Mouse (Mus musculus): ENCODE measurements around the gene Gm7168. TPM values are rescaled to one million over a fixed set of nuclear protein-coding genes. Genes with fewer than 3 reads are reported as not detected.
"Not testable (repeated sequence)": the region's sequence is repeated elsewhere in the genome, so short reads cannot be mapped to it uniquely, and the experiment has no call there.

The Gm7168 gene
- not detected for total RNA-seq (2021)
- long read RNA-seq, experiment 1, result 0 reads
- long read RNA-seq, experiment 2, result 0 reads

DNA sequence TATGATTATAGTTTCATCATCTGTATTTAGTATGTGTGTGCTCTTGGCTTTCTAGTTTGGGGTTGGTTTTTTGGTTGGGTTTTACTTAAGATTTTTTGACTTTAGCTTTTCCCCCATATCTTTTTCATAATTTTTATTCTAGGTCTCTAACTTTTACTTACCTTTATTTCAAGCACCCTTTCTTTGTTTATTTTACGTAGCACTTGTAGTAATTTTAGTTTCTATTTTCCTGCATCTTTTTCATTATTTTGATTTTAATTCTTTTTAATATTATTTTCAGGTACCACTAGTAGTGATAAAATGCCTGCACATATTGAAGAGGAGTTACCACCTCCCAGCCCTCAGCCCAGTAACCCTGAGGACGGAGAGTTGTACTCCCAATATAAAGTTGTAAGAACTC lies at the start of gene Gm7168:
Gene Gm7168 (plus strand): TSS at position 301 of the 400 bp plus-strand sequence.
- DNase-seq (ENCODE audit: low spot score in 2 of 2), result not testable (repeated sequence)

DNA sequence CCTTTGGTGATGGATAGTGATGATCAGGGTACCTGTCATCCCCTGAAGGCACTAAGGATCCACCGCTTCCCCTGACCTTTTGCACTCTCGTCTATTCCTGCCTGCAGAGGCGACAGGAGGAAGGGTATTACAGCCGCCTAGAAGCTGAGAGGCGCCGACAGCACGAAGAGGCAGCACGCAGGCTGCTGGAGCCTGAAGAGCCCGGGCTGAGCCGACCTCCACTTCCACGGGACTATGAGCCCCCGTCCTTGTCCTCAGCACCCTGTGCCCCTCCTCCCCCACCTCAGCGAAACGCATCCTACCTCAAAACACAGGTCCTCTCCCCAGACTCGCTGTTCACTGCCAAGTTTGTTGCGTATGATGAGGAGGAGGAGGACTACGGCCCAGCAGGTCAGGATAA lies 49.3 kb upstream of the Gm7168 start:
- DNase-seq (ENCODE audit: low spot score in 2 of 2), result no peak

- DNase-seq (ENCODE audit: low spot score in 2 of 2), result no peak
Observed at GRCm38 (mm10) chr17:13899241-13899640, 48.9 kb upstream of the Gm7168 start.

GRCm38 (mm10) chr17:13903793-13904192 lies 44.4 kb upstream of the Gm7168 start:
- no peak for DNase-seq (ENCODE audit: low spot score in 2 of 2)

DNA sequence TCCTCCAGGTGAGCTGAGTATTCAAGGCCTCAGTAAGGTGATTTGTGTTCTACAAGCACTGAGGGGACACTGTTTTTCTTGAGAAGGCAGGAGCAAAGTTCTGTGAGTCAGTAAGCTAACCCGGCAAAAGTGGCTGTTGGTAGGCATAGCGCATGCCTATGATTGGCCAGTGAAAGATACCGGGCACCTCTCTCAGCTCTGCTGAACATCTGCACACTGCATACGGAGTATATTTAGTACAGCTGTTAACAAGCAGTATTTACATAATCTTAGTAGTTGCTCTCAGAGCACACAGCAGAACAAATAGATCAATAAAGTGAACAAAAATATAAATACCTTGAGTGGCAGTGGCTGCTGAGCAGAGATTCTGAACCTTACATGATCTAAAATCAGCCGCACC lies 41.1 kb upstream of the Gm7168 start:
- DNase-seq (ENCODE audit: low spot score in 2 of 2), result no peak

- no peak for DNase-seq (ENCODE audit: low spot score in 2 of 2)
Observed at GRCm38 (mm10) chr17:13907681-13908080, 40.5 kb upstream of the Gm7168 start.

GRCm38 (mm10) chr17:13913951-13914350 lies 34.2 kb upstream of the Gm7168 start:
- no peak for DNase-seq (ENCODE audit: low spot score in 2 of 2)

GRCm38 (mm10) chr17:13914531-13914930 lies 33.6 kb upstream of the Gm7168 start:
- no peak for DNase-seq (ENCODE audit: low spot score in 2 of 2)

- no peak for DNase-seq (ENCODE audit: low spot score in 2 of 2)
Observed at GRCm38 (mm10) chr17:13920771-13921170, 27.4 kb upstream of the Gm7168 start.

DNA sequence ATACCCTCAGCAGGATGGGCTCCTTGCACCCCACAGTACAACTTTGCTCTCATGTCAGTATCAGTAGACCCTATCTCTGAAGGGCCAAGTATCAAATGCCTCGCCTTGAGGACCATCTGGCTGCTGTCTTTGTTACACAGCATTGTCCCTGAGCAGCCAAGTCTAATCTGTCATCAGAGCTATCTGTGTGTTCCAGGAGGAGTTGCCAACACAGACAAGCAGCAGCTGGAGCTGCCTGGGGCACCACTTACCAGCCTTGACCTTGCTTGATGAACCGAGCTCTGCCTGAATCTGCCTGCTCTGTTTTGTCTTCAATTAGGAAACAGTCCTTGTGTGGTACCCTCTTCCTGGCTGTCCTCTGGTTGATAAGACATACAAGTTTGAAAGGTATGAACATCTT lies 24.8 kb upstream of the Gm7168 start:
- no peak for DNase-seq (ENCODE audit: low spot score in 2 of 2)

- DNase-seq (ENCODE audit: low spot score in 2 of 2), result no peak
Observed at GRCm38 (mm10) chr17:13924588-13924987, 23.6 kb upstream of the Gm7168 start.

GRCm38 (mm10) chr17:13925931-13926330 lies 22.2 kb upstream of the Gm7168 start:
- DNase-seq (ENCODE audit: low spot score in 2 of 2), result no peak

- DNase-seq (ENCODE audit: low spot score in 2 of 2), result no peak
Observed at GRCm38 (mm10) chr17:13930421-13930820, 17.8 kb upstream of the Gm7168 start.

DNA sequence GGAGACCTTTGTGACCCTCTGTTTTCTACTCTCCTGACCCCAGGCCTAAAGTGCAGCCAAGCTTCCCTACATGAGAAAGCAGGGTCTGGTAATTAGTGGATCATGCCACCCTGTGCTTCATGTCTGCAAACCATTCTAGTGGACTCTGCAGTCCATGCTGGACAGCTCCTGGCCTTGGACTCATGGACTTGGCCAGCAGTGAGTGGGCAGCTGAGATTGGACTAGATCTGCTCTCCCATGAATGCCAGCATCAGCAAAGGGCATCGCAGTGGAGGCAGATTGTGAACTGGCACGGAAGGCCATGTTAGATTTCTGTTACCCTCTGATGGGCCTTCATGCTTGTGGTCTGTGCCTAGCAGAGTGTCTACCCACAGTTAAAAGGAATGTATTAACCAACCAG lies 12.8 kb upstream of the Gm7168 start:
- DNase-seq (ENCODE audit: low spot score in 2 of 2), result not testable (repeated sequence)

GRCm38 (mm10) chr17:13937787-13938186 lies 10.4 kb upstream of the Gm7168 start:
- no peak for DNase-seq (ENCODE audit: low spot score in 2 of 2)

GRCm38 (mm10) chr17:13938652-13939051 lies 9.5 kb upstream of the Gm7168 start:
- no peak for DNase-seq (ENCODE audit: low spot score in 2 of 2)

- not testable (repeated sequence) for DNase-seq (ENCODE audit: low spot score in 2 of 2)
Observed at GRCm38 (mm10) chr17:13939231-13939630, 8.9 kb upstream of the Gm7168 start.

GRCm38 (mm10) chr17:13940487-13940886 lies 7.7 kb upstream of the Gm7168 start:
- DNase-seq (ENCODE audit: low spot score in 2 of 2), result no peak

- not testable (repeated sequence) for DNase-seq (ENCODE audit: low spot score in 2 of 2)
Observed at GRCm38 (mm10) chr17:13951570-13951969, 3.4 kb downstream of the Gm7168 start.

GRCm38 (mm10) chr17:13958129-13958528 lies 10.0 kb downstream of the Gm7168 start:
- not testable (repeated sequence) for DNase-seq (ENCODE audit: low spot score in 2 of 2)

GRCm38 (mm10) chr17:13962245-13962644 lies 14.1 kb downstream of the Gm7168 start:
- DNase-seq (ENCODE audit: low spot score in 2 of 2), result not testable (repeated sequence)

DNA sequence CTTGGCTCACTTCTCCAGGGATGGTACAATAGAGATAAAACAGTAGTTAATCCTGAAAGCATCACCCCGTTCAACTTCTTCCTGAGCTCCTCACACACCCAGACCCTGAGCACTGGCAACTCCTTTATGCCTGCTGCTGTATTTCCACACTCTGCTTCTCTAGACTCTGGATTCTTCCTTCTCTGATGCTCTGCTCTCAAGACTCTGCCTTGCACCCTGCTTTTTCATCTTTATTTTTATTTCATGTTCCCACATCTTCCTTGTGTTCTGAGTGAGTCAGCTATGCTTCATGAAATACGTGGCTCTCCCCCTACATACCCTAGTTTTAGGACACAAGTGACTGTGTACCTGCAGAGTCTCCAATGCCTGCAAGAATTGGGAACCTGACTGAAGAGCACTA lies 16.9 kb downstream of the Gm7168 start:
- not testable (repeated sequence) for DNase-seq (ENCODE audit: low spot score in 2 of 2)

DNA sequence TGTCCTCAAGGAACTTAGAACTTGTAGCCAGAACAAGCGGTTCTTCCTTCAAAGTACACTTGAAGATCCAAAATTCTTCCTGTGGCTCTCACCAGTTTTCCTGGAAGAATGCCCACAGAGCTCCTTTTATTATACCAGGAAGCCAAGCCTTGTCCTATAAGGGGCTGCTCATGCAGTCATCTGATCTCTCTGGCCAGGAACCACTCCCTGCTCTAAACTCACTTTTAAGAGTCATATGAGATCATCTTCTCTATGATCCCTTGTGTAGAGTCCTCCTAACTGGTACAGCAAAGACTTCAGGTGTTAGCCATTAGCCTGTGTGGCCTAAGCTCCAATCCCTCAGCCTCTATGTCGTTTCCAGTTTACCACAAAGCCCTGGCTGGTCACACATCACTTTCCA lies 21.7 kb downstream of the Gm7168 start:
- not testable (repeated sequence) for DNase-seq (ENCODE audit: low spot score in 2 of 2)

- not testable (repeated sequence) for DNase-seq (ENCODE audit: low spot score in 2 of 2)
Observed at GRCm38 (mm10) chr17:13970796-13971195, 22.6 kb downstream of the Gm7168 start.
